Mouse (Mus musculus): Measurements from ENCODE around the gene Rsph14. TPM values are rescaled to one million over a fixed set of nuclear protein-coding genes. Genes with fewer than 3 reads are reported as not detected.
"Not testable (repeated sequence)": the region's sequence is repeated elsewhere in the genome, so short reads cannot be mapped to it uniquely, and the experiment has no call there.

Gene Rsph14
- polyA plus RNA-seq, 1 experiment from 2014 or later: not detected

DNA sequence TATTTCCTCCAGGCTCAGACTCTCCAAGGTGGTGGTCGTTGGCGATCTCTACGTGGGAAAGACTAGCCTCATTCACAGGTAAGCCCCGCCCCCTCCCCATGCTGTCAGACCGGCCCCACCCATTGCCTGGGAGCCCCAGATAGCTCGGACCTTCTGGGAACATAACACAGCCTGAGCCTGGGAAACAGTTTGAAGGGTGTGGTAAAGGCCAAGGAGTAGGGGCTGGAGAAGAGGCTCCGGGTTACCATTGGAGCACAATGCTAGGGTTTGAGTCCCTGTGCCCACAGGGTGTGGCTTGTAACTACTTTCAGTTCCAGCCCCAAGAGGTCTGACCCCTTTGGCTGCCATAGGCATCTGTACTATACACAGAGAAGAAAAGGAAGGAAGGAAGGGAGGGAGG is 12.1 kb upstream of the Rsph14 start:
- Histone ChIP-seq H3K27ac (ENCODE audit: low read length) (no peak overlapping the region), H3K9me3 (replicated peaks; ENCODE audit: control insufficient read depth, low read length) (no peaks in the 10 kb centered on the region), H3K4me3 (replicated peaks; ENCODE audit: low read length) (no peak overlapping the region), H3K4me1 (ENCODE audit: control insufficient read depth, insufficient read depth, low read length) (no peaks in the 10 kb centered on the region), H3K27me3 (ENCODE audit: control insufficient read depth, insufficient read depth, low read length) (no peaks in the 10 kb centered on the region), H3K4me2 (ENCODE audit: low read depth, low read length) (no peak overlapping the region), H3K36me3 (ENCODE audit: control insufficient read depth, insufficient read depth, low read length) (no peaks in the 10 kb centered on the region), H3K9ac (ENCODE audit: low read length) (no peak overlapping the region)
- ATAC-seq (ENCODE audit: insufficient read depth, low FRiP score): peak; percentile 41; the same call in 1 of the 2 replicates
- WGBS: 23% methylated on average over 7 of the region's 7 CpGs

DNA sequence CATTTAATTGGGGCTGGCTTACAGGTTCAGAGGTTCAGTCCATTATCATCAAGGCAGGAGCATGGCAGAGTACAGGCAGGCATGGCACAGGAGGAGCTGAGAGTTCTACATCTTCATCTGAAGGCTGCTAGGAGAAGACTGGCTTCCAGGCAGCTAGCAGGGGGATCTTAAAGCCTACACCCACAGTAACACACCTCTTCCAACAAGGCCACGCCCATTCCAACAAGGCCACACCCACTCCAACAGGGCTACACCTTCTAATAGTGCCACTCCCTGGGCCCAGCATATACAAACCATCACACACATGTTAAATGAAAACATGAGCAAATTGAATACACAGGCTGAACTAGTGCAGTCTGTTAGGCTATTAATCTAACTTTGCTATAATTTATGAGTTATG is 9.7 kb upstream of the Rsph14 start:
- not testable (repeated sequence) for H3K4me3 ChIP-seq (replicated peaks; ENCODE audit: low read length); H3K9me3 ChIP-seq (replicated peaks; ENCODE audit: control insufficient read depth, low read length); H3K4me2 ChIP-seq (ENCODE audit: low read depth, low read length); H3K27ac ChIP-seq (ENCODE audit: low read length); H3K27me3 ChIP-seq (ENCODE audit: control insufficient read depth, insufficient read depth, low read length); H3K36me3 ChIP-seq (ENCODE audit: control insufficient read depth, insufficient read depth, low read length); H3K9ac ChIP-seq (ENCODE audit: low read length); H3K4me1 ChIP-seq (ENCODE audit: control insufficient read depth, insufficient read depth, low read length); ATAC-seq (ENCODE audit: insufficient read depth, low FRiP score)
- WGBS: 9% methylated on average over 1 of the region's 1 CpGs

DNA sequence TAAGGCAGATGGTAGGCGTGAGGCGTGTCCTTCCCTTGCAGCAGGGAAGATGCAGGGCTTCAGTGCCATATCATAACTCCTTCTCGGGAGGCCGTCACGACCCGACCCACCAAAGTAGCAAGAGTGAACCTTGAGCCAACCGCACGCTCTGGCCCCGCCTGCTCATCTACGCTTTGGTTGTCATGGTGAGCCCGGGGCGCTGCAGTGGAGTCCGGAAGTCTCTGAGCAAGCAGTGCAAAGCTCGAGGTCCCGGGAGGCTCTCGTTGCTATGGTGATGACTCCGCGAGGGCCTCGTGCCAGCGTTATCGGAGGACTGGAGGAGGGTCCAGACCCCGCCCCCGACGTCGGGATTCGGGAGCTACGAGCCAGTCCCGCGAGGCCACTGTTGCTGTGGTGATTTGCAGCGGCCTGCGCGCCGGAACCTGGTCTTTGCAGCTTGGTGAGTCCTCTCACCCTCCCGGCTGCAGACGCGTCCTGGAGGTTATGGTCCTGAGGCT is 4.5 kb upstream of the Rsph14 start, which contains the start of gene Rab36:
Gene Rab36, plus strand, starts transcription at position 176 of the 497 bp plus-strand sequence.
- under 1% methylated on average over 36 of the region's 36 CpGs for WGBS
- peak; percentile 96 for ATAC-seq (ENCODE audit: insufficient read depth, low FRiP score)
- peak within 1 kb of the TSS; percentile 57 for H3K27ac ChIP-seq (ENCODE audit: low read length)
- H3K27me3 ChIP-seq (ENCODE audit: control insufficient read depth, insufficient read depth, low read length): no peaks in the 10 kb centered on the region
- no peaks in the 10 kb centered on the region for H3K9me3 ChIP-seq (replicated peaks; ENCODE audit: control insufficient read depth, low read length)
- H3K9ac ChIP-seq (ENCODE audit: low read length): peak within 1 kb of the TSS; percentile 72
- peak within 1 kb of the TSS; percentile 61 for H3K4me2 ChIP-seq (ENCODE audit: low read depth, low read length)
- peak within 1 kb of the TSS; percentile 44 for H3K4me3 ChIP-seq (replicated peaks; ENCODE audit: low read length)
- no peaks in the 10 kb centered on the region for H3K36me3 ChIP-seq (ENCODE audit: control insufficient read depth, insufficient read depth, low read length)
- peaks cover 8% of the 10 kb centered on the region for H3K4me1 ChIP-seq (ENCODE audit: control insufficient read depth, insufficient read depth, low read length)

DNA sequence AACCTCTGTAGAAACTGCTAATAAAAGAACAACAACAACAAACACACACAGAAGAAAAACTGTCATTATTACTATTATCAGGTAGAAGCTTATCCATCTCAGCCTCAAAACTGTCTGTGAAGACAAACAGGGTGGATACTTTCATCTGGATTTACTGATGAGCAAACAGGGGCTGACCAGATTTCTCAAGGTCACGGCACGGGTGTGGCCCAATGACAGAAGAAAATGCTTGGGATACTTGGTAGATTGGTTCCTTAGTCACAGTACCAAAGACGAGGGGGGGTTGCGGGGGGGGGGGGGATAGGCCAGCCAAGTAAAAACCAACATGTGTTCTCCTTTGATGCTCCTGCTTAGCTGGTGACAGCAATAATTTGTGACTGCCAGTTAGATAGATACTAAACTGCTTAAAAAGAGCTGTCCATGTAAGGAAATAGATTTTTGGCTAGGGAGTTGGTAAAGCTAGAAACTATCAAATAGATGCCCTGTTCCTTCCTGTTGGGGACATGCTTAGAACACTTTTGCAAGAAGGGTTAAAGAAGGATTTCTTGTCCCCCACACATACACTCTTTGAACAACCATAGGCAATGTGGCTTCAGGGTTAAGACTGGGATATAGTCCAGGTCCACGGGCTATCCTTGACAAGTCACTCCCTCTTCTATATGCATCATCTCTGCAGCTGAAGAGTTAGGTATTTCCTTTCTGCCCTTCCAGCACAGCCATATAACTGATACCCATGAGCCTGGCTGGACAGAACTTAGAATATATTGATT is 856 bp downstream of the Rsph14 start:
- no peak overlapping the region for H3K27ac ChIP-seq (ENCODE audit: low read length)
- no peaks in the 10 kb centered on the region for H3K36me3 ChIP-seq (ENCODE audit: control insufficient read depth, insufficient read depth, low read length)
- H3K4me2 ChIP-seq (ENCODE audit: low read depth, low read length): no peak overlapping the region
- H3K27me3 ChIP-seq (ENCODE audit: control insufficient read depth, insufficient read depth, low read length): no peaks in the 10 kb centered on the region
- H3K9ac ChIP-seq (ENCODE audit: low read length): no peak overlapping the region
- no peaks in the 10 kb centered on the region for H3K9me3 ChIP-seq (replicated peaks; ENCODE audit: control insufficient read depth, low read length)
- H3K4me1 ChIP-seq (ENCODE audit: control insufficient read depth, insufficient read depth, low read length): 0 out of 2 replicates have a peak, but pooled peaks cover 4% of the 10 kb centered on the region
- H3K4me3 ChIP-seq (replicated peaks; ENCODE audit: low read length): no peak overlapping the region
- no peak for ATAC-seq (ENCODE audit: insufficient read depth, low FRiP score)
- WGBS: 56% methylated on average over 5 of the region's 5 CpGs

DNA sequence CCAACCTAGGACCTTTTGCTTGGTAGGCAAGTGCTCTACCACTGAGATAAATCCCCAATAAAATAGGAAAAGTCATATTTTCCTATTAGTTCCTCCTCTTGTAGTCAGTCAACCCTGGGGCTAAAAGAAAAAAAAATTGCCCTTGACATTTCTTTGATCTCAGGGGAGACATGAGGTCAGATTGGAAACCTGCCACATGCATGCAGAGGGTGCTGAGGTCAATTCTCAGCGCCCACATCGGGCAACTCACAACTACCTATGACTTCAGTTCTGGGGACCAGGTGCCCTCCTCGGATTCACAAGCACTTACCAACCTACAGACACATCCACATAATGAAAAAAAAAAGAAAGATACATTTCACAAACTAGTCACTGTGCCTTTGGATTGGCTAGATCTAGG is 2.2 kb downstream of the Rsph14 start:
- no peak for ATAC-seq (ENCODE audit: insufficient read depth, low FRiP score)
- no peak overlapping the region for H3K4me3 ChIP-seq (replicated peaks; ENCODE audit: low read length)
- WGBS: 85% methylated on average over 3 of the region's 3 CpGs
- no peaks in the 10 kb centered on the region for H3K36me3 ChIP-seq (ENCODE audit: control insufficient read depth, insufficient read depth, low read length)
- no peak overlapping the region for H3K4me2 ChIP-seq (ENCODE audit: low read depth, low read length)
- H3K27me3 ChIP-seq (ENCODE audit: control insufficient read depth, insufficient read depth, low read length): no peaks in the 10 kb centered on the region
- no peaks in the 10 kb centered on the region for H3K9me3 ChIP-seq (replicated peaks; ENCODE audit: control insufficient read depth, low read length)
- H3K9ac ChIP-seq (ENCODE audit: low read length): no peak overlapping the region
- H3K4me1 ChIP-seq (ENCODE audit: control insufficient read depth, insufficient read depth, low read length): 0 out of 2 replicates have a peak, but pooled peaks cover 4% of the 10 kb centered on the region
- H3K27ac ChIP-seq (ENCODE audit: low read length): no peak overlapping the region

DNA sequence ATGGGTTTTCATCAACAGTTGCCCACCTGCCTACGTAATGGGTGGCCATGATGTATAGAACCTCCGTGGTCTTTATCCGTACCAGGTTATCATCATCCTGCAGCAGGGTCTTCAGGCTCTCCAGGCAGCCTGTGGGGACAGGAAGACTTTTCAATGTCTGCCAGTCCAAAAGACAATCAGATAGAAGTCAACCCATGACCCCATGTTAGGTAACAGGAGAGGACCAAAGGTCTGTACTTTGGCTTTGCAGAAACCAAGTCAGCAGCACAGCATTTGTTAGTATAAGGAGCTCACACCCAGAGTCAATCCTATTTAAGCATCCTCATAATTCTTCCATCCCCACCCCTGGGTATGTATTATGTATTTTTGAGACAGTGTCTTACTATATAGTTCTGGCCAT is 2.7 kb downstream of the Rsph14 start:
- H3K9me3 ChIP-seq (replicated peaks; ENCODE audit: control insufficient read depth, low read length): no peaks in the 10 kb centered on the region
- no peaks in the 10 kb centered on the region for H3K27me3 ChIP-seq (ENCODE audit: control insufficient read depth, insufficient read depth, low read length)
- no peak for ATAC-seq (ENCODE audit: insufficient read depth, low FRiP score)
- 0 out of 2 replicates have a peak, but pooled peaks cover 4% of the 10 kb centered on the region for H3K4me1 ChIP-seq (ENCODE audit: control insufficient read depth, insufficient read depth, low read length)
- no peak overlapping the region for H3K4me3 ChIP-seq (replicated peaks; ENCODE audit: low read length)
- no peaks in the 10 kb centered on the region for H3K36me3 ChIP-seq (ENCODE audit: control insufficient read depth, insufficient read depth, low read length)
- H3K4me2 ChIP-seq (ENCODE audit: low read depth, low read length): no peak overlapping the region
- H3K9ac ChIP-seq (ENCODE audit: low read length): no peak overlapping the region
- H3K27ac ChIP-seq (ENCODE audit: low read length): no peak overlapping the region
- 96% methylated on average over 3 of the region's 3 CpGs for WGBS

DNA sequence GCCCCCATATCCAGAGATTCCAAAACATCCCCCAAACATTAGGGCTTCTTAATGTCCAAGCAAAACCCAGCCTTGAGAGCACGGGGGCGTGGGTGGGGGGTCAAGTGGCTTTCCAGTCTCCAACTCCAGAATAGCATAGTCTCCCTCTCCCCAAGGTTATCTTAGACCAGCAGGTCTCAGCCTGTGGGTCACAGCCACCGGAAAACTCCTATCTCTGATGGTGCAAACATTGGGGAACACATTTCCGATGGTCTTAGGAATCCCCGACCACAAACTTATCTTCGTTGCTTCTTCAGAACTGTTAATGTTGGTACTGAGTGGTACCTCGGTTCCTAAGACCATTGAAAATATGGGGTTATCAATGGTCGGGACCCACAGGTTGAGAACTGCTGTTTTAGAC is 3.6 kb downstream of the Rsph14 start:
- no peak overlapping the region for H3K9ac ChIP-seq (ENCODE audit: low read length)
- no peaks in the 10 kb centered on the region for H3K9me3 ChIP-seq (replicated peaks; ENCODE audit: control insufficient read depth, low read length)
- 76% methylated on average over 8 of the region's 8 CpGs for WGBS
- no peak overlapping the region for H3K27ac ChIP-seq (ENCODE audit: low read length)
- H3K36me3 ChIP-seq (ENCODE audit: control insufficient read depth, insufficient read depth, low read length): no peaks in the 10 kb centered on the region
- ATAC-seq (ENCODE audit: insufficient read depth, low FRiP score): no peak
- H3K4me3 ChIP-seq (replicated peaks; ENCODE audit: low read length): no peak overlapping the region
- 0 out of 2 replicates have a peak, but pooled peaks cover 4% of the 10 kb centered on the region for H3K4me1 ChIP-seq (ENCODE audit: control insufficient read depth, insufficient read depth, low read length)
- H3K4me2 ChIP-seq (ENCODE audit: low read depth, low read length): no peak overlapping the region
- H3K27me3 ChIP-seq (ENCODE audit: control insufficient read depth, insufficient read depth, low read length): no peaks in the 10 kb centered on the region

DNA sequence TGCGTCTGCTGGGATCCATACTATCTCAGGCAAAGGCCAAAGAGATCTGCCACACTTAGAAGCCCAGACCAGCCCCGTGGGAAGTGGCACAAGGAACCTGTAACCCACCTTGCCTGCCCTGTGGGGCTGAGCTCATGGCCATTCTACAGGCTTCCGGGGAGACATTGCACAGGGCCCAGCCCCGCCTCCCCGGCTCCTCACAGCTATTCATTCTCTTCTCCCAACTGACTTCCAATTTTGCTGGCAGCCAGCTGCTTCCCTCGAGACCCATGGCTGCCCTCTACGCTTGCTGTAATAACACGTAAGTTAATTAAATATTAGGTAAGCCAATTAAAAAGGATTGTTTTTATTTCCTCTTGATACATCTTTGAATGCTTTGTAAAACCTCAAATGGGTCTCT is 5.9 kb downstream of the Rsph14 start:
- Histone ChIP-seq H3K27ac (ENCODE audit: low read length) (no peak overlapping the region), H3K36me3 (ENCODE audit: control insufficient read depth, insufficient read depth, low read length) (no peaks in the 10 kb centered on the region)
- ATAC-seq (ENCODE audit: insufficient read depth, low FRiP score): no peak

DNA sequence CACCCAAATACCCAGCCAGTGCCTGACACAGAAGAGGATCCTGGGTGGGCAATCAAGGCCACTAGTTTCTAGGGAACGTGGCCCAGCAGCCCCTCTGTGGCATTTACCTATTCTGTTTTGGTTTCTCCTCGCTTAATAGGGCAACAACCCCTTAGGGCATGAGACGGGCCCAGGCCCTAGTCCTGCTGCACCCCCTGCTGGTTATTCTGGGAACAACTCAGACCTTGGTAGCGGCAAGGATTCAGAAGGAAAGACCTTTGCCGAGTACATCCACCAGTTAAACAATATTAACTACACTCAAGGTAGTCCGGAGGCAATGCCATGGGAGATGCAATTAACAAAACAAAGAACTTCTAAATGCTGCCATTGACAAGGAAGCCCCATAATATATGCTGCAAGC is 11.2 kb downstream of the Rsph14 start:
- H3K4me1 ChIP-seq (ENCODE audit: control insufficient read depth, insufficient read depth, low read length): no peaks in the 10 kb centered on the region
- H3K36me3 ChIP-seq (ENCODE audit: control insufficient read depth, insufficient read depth, low read length): no peaks in the 10 kb centered on the region
- no peak overlapping the region for H3K4me2 ChIP-seq (ENCODE audit: low read depth, low read length)
- no peaks in the 10 kb centered on the region for H3K27me3 ChIP-seq (ENCODE audit: control insufficient read depth, insufficient read depth, low read length)
- H3K9ac ChIP-seq (ENCODE audit: low read length): no peak overlapping the region
- ATAC-seq (ENCODE audit: insufficient read depth, low FRiP score): no peak
- 13% methylated on average over 6 of the region's 6 CpGs for WGBS
- H3K4me3 ChIP-seq (replicated peaks; ENCODE audit: low read length): no peak overlapping the region
- no peak overlapping the region for H3K27ac ChIP-seq (ENCODE audit: low read length)
- no peaks in the 10 kb centered on the region for H3K9me3 ChIP-seq (replicated peaks; ENCODE audit: control insufficient read depth, low read length)

More for the DNA sequence above, 5.9 kb downstream of the Rsph14 start:
- H3K27me3 ChIP-seq (ENCODE audit: control insufficient read depth, insufficient read depth, low read length): no peaks in the 10 kb centered on the region
- H3K9ac ChIP-seq (ENCODE audit: low read length): no peak overlapping the region
- H3K4me1 ChIP-seq (ENCODE audit: control insufficient read depth, insufficient read depth, low read length): no peaks in the 10 kb centered on the region
- no peak overlapping the region for H3K4me3 ChIP-seq (replicated peaks; ENCODE audit: low read length)
- WGBS: 65% methylated on average over 8 of the region's 8 CpGs
- no peaks in the 10 kb centered on the region for H3K9me3 ChIP-seq (replicated peaks; ENCODE audit: control insufficient read depth, low read length)
- H3K4me2 ChIP-seq (ENCODE audit: low read depth, low read length): no peak overlapping the region

Measured in stomach, embryonic 16.5 days (tissue).